Mouse (Mus musculus) bone marrow, adult 2 months (tissue): ENCODE data around the gene Zc3h12d.

ENCODE experiments used
- CTCF ChIP-seq: fragments of 200-500 bp; IDR thresholded peaks from 2 replicates; pipeline ENCODE4 v1.5.1; 2011; ENCODE audit warnings: low read length, control low read depth; ENCODE audit not compliant: control insufficient read depth, insufficient read depth
- POLR2A ChIP-seq: fragments of 200-500 bp; IDR thresholded peaks from 2 replicates; pipeline ENCODE4 v1.6.1; 2011; ENCODE audit warnings: low read depth, mild to moderate bottlenecking, control low read depth, low read length, borderline replicate concordance; ENCODE audit not compliant: control insufficient read depth

DNA sequence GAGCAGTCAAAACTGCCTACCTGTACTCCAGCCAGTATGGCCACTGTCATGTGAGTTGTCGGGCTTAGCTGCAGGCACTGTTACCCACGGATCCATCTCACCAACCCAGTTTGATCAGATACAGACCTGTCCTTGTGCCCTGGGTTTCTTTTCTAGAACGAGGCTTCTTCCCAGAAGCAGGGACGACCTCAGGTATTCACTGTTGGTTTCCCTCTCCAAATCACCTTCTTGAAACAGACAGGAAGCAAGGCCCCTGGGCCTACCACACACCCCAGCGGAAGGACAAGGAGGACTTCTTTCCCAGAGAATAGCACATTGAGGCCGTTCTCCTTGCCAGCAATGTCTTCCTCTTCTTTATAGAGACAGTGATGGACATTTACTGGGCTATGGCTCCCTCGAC, 28.2 kb downstream of the Zc3h12d start:
- no peak for TF ChIP-seq CTCF
- TF ChIP-seq POLR2A, result no peak
